Comparison of ENCODE assay signal across 8 mouse cellular contexts in genomic region chr12:16895221-16895928, GRCm38 (mm10). TPM values are rescaled to one million over a fixed set of nuclear protein-coding genes. Genes with fewer than 3 reads are reported as not detected.
A peak's percentile ranks its signal among the peaks of the same experiment; 100 is the strongest.
DNase-seq lines count a peak whose midpoint lies in the region; ATAC-seq lines count a peak whose summit lies in the region.

No protein-coding gene starts in this region.

- peak overlapping the region; percentile 91 for H3K4me3 ChIP-seq in intestine, embryonic 15.5 days (replicated peaks)

- no peaks in the 10 kb centered on the region for H3K9me3 ChIP-seq in intestine, embryonic 15.5 days

- peak overlapping the region; percentile 82 for H3K4me2 ChIP-seq in intestine, embryonic 15.5 days (replicated peaks)

- DNase-seq in kidney, adult 9 months, result peak; percentile 43
- DNase-seq in kidney, postnatal 14 days, result no peak
- peak; percentile 54 for DNase-seq in ZHBTc4 (ENCODE audit: low read depth, low spot score)
- DNase-seq in embryo, embryonic 10 days (ENCODE audit: low spot score), result peak; percentile 39
- peak; percentile 53 to 84 for DNase-seq in spleen, postnatal 4 days (ENCODE audit: low spot score in 2 of 2)

- no peaks in the 10 kb centered on the region for H3K36me3 ChIP-seq in intestine, embryonic 15.5 days

- WGBS in intestine, embryonic 15.5 days, result under 1% methylated on average over 41 of the region's 41 CpGs

- H3K9ac ChIP-seq in intestine, embryonic 15.5 days, result peak overlapping the region; percentile 93

- H3K4me1 ChIP-seq in intestine, embryonic 15.5 days (replicated peaks), result peaks cover 13% of the 10 kb centered on the region; the same call in 1 of the 2 replicates

- no peaks in the 10 kb centered on the region for H3K27me3 ChIP-seq in intestine, embryonic 15.5 days (replicated peaks)

- peak overlapping the region; percentile 97 for H3K27ac ChIP-seq in intestine, embryonic 15.5 days

- ATAC-seq in granulocyte monocyte progenitor cell, adult 5-6 weeks (replicated peaks; ENCODE audit: poor library complexity, severe bottlenecking), result peak; percentile 30
- ATAC-seq in intestine, embryonic 15.5 days, result peak; percentile 35
- ATAC-seq in megakaryocyte progenitor cell, adult 5-6 weeks (replicated peaks; ENCODE audit: poor library complexity), result peak; percentile 18

RNA-seq across cellular contexts. Expression of gene Rock2, which starts 0.7 kb away (rescaled TPM):
- total RNA-seq in granulocyte monocyte progenitor cell, adult 5-6 weeks (2014; fragmentation: Nextera tagmentation), result 43.1 and 49.4 TPM in 2 replicates
- total RNA-seq in granulocyte monocyte progenitor cell, adult 5-6 weeks (2017), result 65.1 and 65.9 TPM in 2 replicates
- polyA plus RNA-seq in intestine, embryonic 15.5 days (2015; fragmentation: Nextera tagmentation; extraction: Ambion mirVana), result 17.9 and 19.7 TPM in 2 replicates
- total RNA-seq in megakaryocyte progenitor cell, adult 5-6 weeks (2015), result 56.7 and 64.2 TPM in 2 replicates
- 45.8 and 69.0 TPM in 2 replicates for total RNA-seq in megakaryocyte progenitor cell, adult 5-6 weeks (2017)
